Comparison of ENCODE assay signal across 8 mouse cellular contexts in the genomic region with DNA sequence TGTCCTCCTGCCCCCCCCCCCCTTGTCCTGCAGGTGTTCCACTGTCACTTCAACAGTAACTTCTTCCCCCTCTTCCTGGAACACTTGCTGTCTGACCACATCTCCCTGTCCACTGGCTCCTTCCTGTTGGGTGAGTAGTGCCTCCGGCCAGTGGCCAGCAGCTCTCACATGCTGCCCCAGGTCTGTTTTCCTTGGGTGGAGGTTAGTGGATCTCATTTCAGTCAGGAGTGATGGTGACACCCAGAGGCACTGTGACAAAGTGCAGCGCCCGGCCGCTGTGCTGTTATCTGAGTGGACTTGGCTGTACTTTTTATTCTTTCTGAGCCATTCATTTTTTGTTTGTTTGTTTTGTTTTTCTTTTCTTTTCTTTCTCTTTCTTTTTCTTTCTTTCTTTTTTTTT. TPM values are rescaled to one million over a fixed set of nuclear protein-coding genes. Genes with fewer than 3 reads are reported as not detected.
DNase-seq lines count a peak whose midpoint lies in the region; ATAC-seq lines count a peak whose summit lies in the region.

No protein-coding gene starts in this region.

- H3K36me3 ChIP-seq in heart, embryonic 12.5 days = no peaks in the 10 kb centered on the region

- 0 out of 2 replicates have a peak, but pooled peaks cover 2% of the 10 kb centered on the region for H3K4me1 ChIP-seq in heart, embryonic 12.5 days (replicated peaks)

- H3K4me2 ChIP-seq in heart, embryonic 12.5 days = no peak overlapping the region

- H3K27me3 ChIP-seq in heart, embryonic 12.5 days (replicated peaks) = no peaks in the 10 kb centered on the region

- 13% methylated on average over 4 of the region's 4 CpGs for WGBS in heart, embryonic 12.5 days

- DNase-seq in layer of hippocampus, adult 11-12 months (ENCODE audit: low spot score) = peak; percentile 58
- no peak for DNase-seq in layer of hippocampus, adult 9-10 months (ENCODE audit: low spot score)
- DNase-seq in NIH3T3 (ENCODE audit: low read depth) = peak; percentile 91
- DNase-seq in cerebellum, postnatal 25 days = peak; percentile 76 to 83
- DNase-seq in kidney, postnatal 14 days = peak; percentile 88
- DNase-seq in lung, postnatal 25 days (ENCODE audit: low spot score) = peak; percentile 81
- DNase-seq in spleen, postnatal 36 days (ENCODE audit: low spot score in 2 of 2) = peak; percentile 33 to 34

- H3K9me3 ChIP-seq in heart, embryonic 12.5 days (replicated peaks) = no peaks in the 10 kb centered on the region

- no peak overlapping the region for H3K27ac ChIP-seq in heart, embryonic 12.5 days (ENCODE audit: poor library complexity, severe bottlenecking)

- ATAC-seq in heart, embryonic 12.5 days (ENCODE audit: insufficient number of reproducible peaks, low FRiP score) = peak; percentile 71; the same call in 1 of the 2 replicates

- H3K9ac ChIP-seq in heart, embryonic 12.5 days = no peak overlapping the region

- H3K4me3 ChIP-seq in heart, embryonic 12.5 days = no peak overlapping the region

RNA-seq across cellular contexts. Expression of a gene that starts 19.1 kb away (rescaled TPM):
- 0.36 and 1.2 TPM in 2 replicates for polyA plus RNA-seq in heart, embryonic 12.5 days (2016; fragmentation: Nextera tagmentation; extraction: Ambion mirVana)

RNA-seq across cellular contexts. Expression of a gene that starts 26.3 kb away (rescaled TPM):
- polyA plus RNA-seq in heart, embryonic 12.5 days (2016; fragmentation: Nextera tagmentation; extraction: Ambion mirVana) = 118 and 120 TPM in 2 replicates

RNA-seq across cellular contexts. Expression of a gene that starts 27.5 kb away (rescaled TPM):
- polyA plus RNA-seq in heart, embryonic 12.5 days (2016; fragmentation: Nextera tagmentation; extraction: Ambion mirVana) = 24.1 and 27.2 TPM in 2 replicates

RNA-seq across cellular contexts. Expression of a gene that starts 28.3 kb away (rescaled TPM):
- 4.3 and 4.4 TPM in 2 replicates for polyA plus RNA-seq in heart, embryonic 12.5 days (2016; fragmentation: Nextera tagmentation; extraction: Ambion mirVana)

RNA-seq across cellular contexts. Expression of a gene that starts 30.7 kb away (rescaled TPM):
- 97.7 and 116 TPM in 2 replicates for polyA plus RNA-seq in heart, embryonic 12.5 days (2016; fragmentation: Nextera tagmentation; extraction: Ambion mirVana)
